Mouse (Mus musculus) cerebellum, postnatal 36 days (tissue): ENCODE results near the gene Nbeal1.

Source experiments
- DNase-seq, 2 experiments: peaks; one replicate each; pipeline ENCODE4 v3.0.0; 2021 to 2022; ENCODE audit warnings: mixed read lengths in 2 of 2

Gene Nbeal1

DNA sequence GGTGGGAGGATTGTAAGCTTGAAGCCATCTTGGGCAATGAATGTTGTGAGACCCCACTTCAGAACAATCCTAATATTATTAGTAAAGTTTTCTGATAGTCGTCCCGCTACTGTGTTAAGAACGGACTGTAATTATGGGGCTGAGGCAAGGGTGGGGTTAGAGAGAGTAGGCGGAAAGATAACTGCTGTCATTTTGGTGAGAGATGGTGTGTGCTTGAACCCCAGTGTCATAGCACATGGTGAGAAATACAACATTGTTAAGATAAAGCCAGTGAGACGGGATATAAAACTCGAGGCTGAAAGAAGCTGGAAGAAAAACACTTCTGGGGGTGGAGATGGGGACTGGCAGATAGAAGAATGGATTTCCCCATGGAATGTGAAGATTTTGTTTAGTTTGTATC lies 164.3 kb downstream of the Nbeal1 start:
- no peak for DNase-seq

DNA sequence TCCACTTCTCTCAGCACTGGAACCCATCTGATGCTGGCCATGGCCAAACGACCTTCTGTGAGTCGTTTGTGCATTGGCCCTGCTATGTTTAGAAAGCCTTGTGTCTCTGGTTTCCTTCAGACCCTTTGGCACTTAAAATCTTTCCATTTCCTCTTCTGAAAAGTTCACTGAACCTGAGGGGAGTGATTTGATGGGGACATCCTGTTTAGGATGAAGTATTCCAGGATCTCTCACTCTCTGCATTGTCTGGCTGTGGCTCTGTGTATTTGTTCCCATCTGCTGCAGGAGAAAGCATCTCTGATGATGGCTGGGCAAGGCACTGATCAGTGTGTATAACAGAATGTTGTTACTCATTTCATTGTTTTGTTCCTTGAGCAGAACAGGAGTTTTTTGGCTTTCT lies 165.3 kb downstream of the Nbeal1 start:
- no peak for DNase-seq

DNA sequence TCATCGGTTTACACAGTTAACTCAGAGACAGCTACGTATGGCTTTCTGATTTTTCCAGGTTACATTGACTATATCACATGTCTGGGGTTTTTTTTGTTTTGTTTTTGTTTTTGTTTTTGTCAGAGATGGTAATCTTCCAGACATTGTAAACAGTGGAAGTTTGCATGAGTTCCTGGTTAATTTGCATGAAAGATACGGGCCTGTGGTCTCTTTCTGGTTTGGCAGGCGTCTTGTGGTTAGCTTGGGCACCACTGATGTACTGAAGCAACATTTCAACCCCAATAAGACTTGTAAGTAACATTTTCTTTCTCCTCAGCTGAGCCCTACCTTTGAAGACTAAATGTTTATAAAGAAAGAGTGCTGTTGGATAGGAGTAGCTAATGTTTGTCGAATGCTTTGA lies 172.4 kb downstream of the Nbeal1 start:
- no peak for DNase-seq

GRCm38 (mm10) chr1:60361626-60362025 lies 181.2 kb downstream of the Nbeal1 start:
- DNase-seq = no peak

DNA sequence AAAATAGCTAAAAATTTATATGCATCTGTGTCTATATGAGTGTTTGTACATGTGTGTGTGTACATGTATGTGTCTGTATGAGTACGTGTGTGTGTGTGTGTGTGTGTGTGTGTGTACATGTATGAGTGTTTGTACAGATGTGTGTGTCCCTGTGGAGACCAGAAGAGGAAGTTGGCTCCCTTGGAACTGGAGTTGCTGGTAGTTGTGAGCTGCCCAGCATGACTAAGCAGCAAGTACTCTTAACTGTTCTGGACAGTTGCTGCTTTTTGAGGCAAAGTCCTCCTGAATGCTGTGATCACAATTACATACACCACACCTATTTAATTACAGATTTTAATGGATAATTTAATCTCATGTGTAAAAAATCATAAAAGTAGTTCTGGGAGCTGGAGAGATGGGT lies 196.2 kb downstream of the Nbeal1 start:
- no peak for DNase-seq

DNA sequence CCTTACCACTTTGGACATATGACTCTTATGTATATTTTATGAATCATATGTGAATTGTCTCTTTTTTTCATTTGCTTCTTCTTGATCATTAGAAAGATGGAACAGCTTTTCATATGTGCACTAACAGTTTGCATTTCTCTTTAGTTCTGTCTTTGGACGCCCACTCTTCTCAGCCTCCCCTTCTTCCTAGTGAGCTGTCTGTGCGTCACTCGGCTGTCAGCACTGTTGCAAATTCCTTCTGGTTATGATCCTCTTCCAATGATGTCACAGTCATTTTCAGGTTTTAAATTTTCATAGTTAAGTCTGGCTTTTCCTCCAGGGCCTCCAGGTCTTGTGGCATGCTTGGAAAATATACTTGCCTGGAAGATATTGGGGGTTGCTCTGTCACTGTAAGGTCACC lies 201.5 kb downstream of the Nbeal1 start:
- DNase-seq = no peak
